Mouse (Mus musculus) small intestine, adult 10 weeks (tissue): ENCODE data around the gene Gzma. TPM values are rescaled to one million over a fixed set of nuclear protein-coding genes. Genes with fewer than 3 reads are reported as not detected.

Experiments
- polyA plus RNA-seq: library from polyadenylated mRNA; stranded (reverse); fragments of 350-450 nt; fragmentation: Illumina TruSeq; extraction: RNeasy Lipid Tissue Mini Kit (QIAGEN cat#74804); gene quantifications from one replicate; pipeline ENCODE4 v1.2.3, GENCODE M21; 2014; ENCODE audit warnings: low replicate concordance

The Gzma gene
- polyA plus RNA-seq: 480 TPM

GRCm38 (mm10) chr13:113100879-113101278 lies at the start of gene Gzma:
Gene Gzma (minus strand): TSS chr13:113100981.

GRCm38 (mm10) chr13:113046211-113046883 lies 54.4 kb downstream of the Gzma start, which contains the start of gene Gpx8:
Gene Gpx8 (minus strand): TSS chr13:113046410.

Other genes starting within 250 kb of the Gzma start
- gene Mtrex, start 173.6 kb downstream of the Gzma start, polyA plus RNA-seq: 47.9 TPM
- 5.9 TPM for gene Dhx29, start 173.5 kb downstream of the Gzma start, polyA plus RNA-seq
- gene Ccno, start 113.2 kb downstream of the Gzma start, polyA plus RNA-seq: not detected
- not detected for gene Mcidas, start 107.1 kb downstream of the Gzma start, polyA plus RNA-seq
- gene Cdc20b, start 65.9 kb downstream of the Gzma start, polyA plus RNA-seq: not detected
- 32.6 TPM for gene Gpx8, start 54.6 kb downstream of the Gzma start, polyA plus RNA-seq
- gene Esm1, start 108.7 kb upstream of the Gzma start, polyA plus RNA-seq: 8.4 TPM
- not detected for gene Gzmk, start 124.9 kb upstream of the Gzma start, polyA plus RNA-seq
- gene BC067074, start 192.2 kb upstream of the Gzma start, polyA plus RNA-seq: not detected